Mouse (Mus musculus) myocyte (in vitro differentiated cells): ENCODE data around the gene Rrp1. TPM values are rescaled to one million over a fixed set of nuclear protein-coding genes. Genes with fewer than 3 reads are reported as not detected.
"Not testable (repeated sequence)": the region's sequence is repeated elsewhere in the genome, so short reads cannot be mapped to it uniquely, and the experiment has no call there.

Source experiments
- H3K27me3 ChIP-seq: one replicate; pipeline ENCODE4 v1.6.1; 2011; ENCODE audit not compliant: control insufficient read depth, insufficient read depth, insufficient read length
- H3K36me3 ChIP-seq: one replicate; pipeline ENCODE4 v1.6.1; 2011; ENCODE audit not compliant: control insufficient read depth, insufficient read depth
- H3K4me2 ChIP-seq: one replicate; pipeline ENCODE4 v1.6.1; 2011; ENCODE audit warnings: low read depth, control low read depth
- H3K4me3 ChIP-seq: one replicate; pipeline ENCODE4 v1.5.1; 2011; ENCODE audit warnings: mild to moderate bottlenecking, control low read depth, moderate library complexity
- H3K79me2 ChIP-seq: one replicate; pipeline ENCODE4 v1.6.1; 2011; ENCODE audit not compliant: control insufficient read depth, insufficient read depth
- H3ac ChIP-seq: one replicate; pipeline ENCODE4 v1.6.1; 2011; ENCODE audit not compliant: control insufficient read depth, insufficient read length
- CEBPB ChIP-seq: IDR thresholded peaks from 2 replicates; pipeline ENCODE4 v1.6.1; 2011; ENCODE audit warnings: mild to moderate bottlenecking, moderate library complexity; ENCODE audit not compliant: poor library complexity, insufficient read depth, severe bottlenecking
- E2F4 ChIP-seq: IDR thresholded peaks from one replicate; pipeline ENCODE4 v1.6.1; 2011; ENCODE audit warnings: mild to moderate bottlenecking, control low read depth, moderate library complexity; ENCODE audit not compliant: insufficient read depth
- MAX ChIP-seq: IDR thresholded peaks from one replicate; pipeline ENCODE4 v1.6.1; 2011; ENCODE audit warnings: low read depth, mild to moderate bottlenecking, control low read depth
- MYOD1 ChIP-seq, 3 experiments: IDR thresholded peaks; one replicate each; pipeline ENCODE4 v1.6.1; 2011; ENCODE audit warnings: control low read depth in 2 of 3, low read depth in 2 of 3, mild to moderate bottlenecking in 2 of 3, moderate library complexity in 1 of 3; ENCODE audit not compliant: insufficient read length in 2 of 3, control insufficient read depth in 1 of 3
- MYOG ChIP-seq, 3 experiments: IDR thresholded peaks; one replicate each; pipeline ENCODE4 v1.6.1; 2011; ENCODE audit warnings: control low read depth in 2 of 3, low read depth in 2 of 3, mild to moderate bottlenecking in 2 of 3; ENCODE audit not compliant: insufficient read length in 2 of 3, control insufficient read depth in 1 of 3, insufficient read depth in 1 of 3
- POLR2A ChIP-seq: IDR thresholded peaks from one replicate; pipeline ENCODE4 v1.6.1; 2011; ENCODE audit warnings: low read depth, mild to moderate bottlenecking, control low read depth, moderate library complexity; ENCODE audit not compliant: insufficient read length
- POLR2AphosphoS2 ChIP-seq: IDR thresholded peaks from one replicate; pipeline ENCODE4 v1.6.1; 2011; ENCODE audit warnings: low read depth, control low read depth; ENCODE audit not compliant: insufficient read length
- REST ChIP-seq: IDR thresholded peaks from one replicate; pipeline ENCODE4 v1.6.1; 2011; ENCODE audit warnings: mild to moderate bottlenecking, control low read depth, moderate library complexity; ENCODE audit not compliant: insufficient read depth, insufficient read length
- SRF ChIP-seq: IDR thresholded peaks from one replicate; pipeline ENCODE4 v1.6.1; 2011; ENCODE audit warnings: low read depth; ENCODE audit not compliant: control insufficient read depth, insufficient read length
- TCF12 ChIP-seq: IDR thresholded peaks from one replicate; pipeline ENCODE4 v1.6.1; 2011; ENCODE audit warnings: mild to moderate bottlenecking, control low read depth; ENCODE audit not compliant: poor library complexity, insufficient read depth, severe bottlenecking
- TCF3 ChIP-seq: IDR thresholded peaks from one replicate; pipeline ENCODE4 v1.6.1; 2011; ENCODE audit warnings: low read depth, control low read depth; ENCODE audit not compliant: insufficient read length
- USF1 ChIP-seq: IDR thresholded peaks from one replicate; pipeline ENCODE4 v1.6.1; 2011; ENCODE audit warnings: low read depth, mild to moderate bottlenecking, control low read depth, moderate library complexity
- polyA plus RNA-seq: library from polyadenylated mRNA; unstranded; fragments of >200 nt; fragmentation: generic; extraction: Trizol; gene quantifications from one replicate; pipeline ENCODE4 v1.2.1, GENCODE M21; 2012; ENCODE audit warnings: missing spikeins

The Rrp1 gene
- polyA plus RNA-seq, 1 experiment, result 180 TPM

GRCm38 (mm10) chr10:78418791-78419190 is 5.9 kb upstream of the Rrp1 start:
- no peaks in the 10 kb centered on the region for H3K27me3 ChIP-seq
- H3ac ChIP-seq, result no peak overlapping the region
- H3K4me3 ChIP-seq, result no peak overlapping the region
- TF ChIP-seq MAX (no peak), TCF3 (no peak), POLR2A (no peak), CEBPB (no peak), USF1 (no peak), E2F4 (no peak), REST (no peak), TCF12 (no peak), POLR2AphosphoS2 (no peak), MYOD1 (IDR thresholded peaks at IDR 0.05; ENCODE audit: control insufficient read depth in 1 of 3, insufficient read length in 2 of 3, low read depth in 2 of 3) (no peak), SRF (no peak), MYOG (IDR thresholded peaks at IDR 0.05; ENCODE audit: control insufficient read depth in 1 of 3, insufficient read depth in 1 of 3, insufficient read length in 2 of 3, low read depth in 2 of 3) (no peak)
- H3K4me2 ChIP-seq, result no peak overlapping the region
- H3K36me3 ChIP-seq, result no peaks in the 10 kb centered on the region
- H3K79me2 ChIP-seq, result no peaks in the 10 kb centered on the region

- H3ac ChIP-seq, result no peak overlapping the region
- H3K4me3 ChIP-seq, result no peak overlapping the region
Observed at GRCm38 (mm10) chr10:78417888-78418287, 5.0 kb upstream of the Rrp1 start.

GRCm38 (mm10) chr10:78414936-78415335 is 2.1 kb upstream of the Rrp1 start:
- not testable (repeated sequence) for H3K4me2 ChIP-seq, H3K4me3 ChIP-seq, H3K36me3 ChIP-seq, H3K27me3 ChIP-seq, H3ac ChIP-seq
- peaks cover 23% of the 10 kb centered on the region for H3K79me2 ChIP-seq

More at GRCm38 (mm10) chr10:78417888-78418287, 5.0 kb upstream of the Rrp1 start:
- H3K4me2 ChIP-seq, result no peak overlapping the region
- TF ChIP-seq E2F4, result no peak
- no peak for TF ChIP-seq MYOG (IDR thresholded peaks at IDR 0.05; ENCODE audit: control insufficient read depth in 1 of 3, insufficient read depth in 1 of 3, insufficient read length in 2 of 3, low read depth in 2 of 3)
- no peak for TF ChIP-seq REST
- no peak for TF ChIP-seq CEBPB
- TF ChIP-seq TCF12, result no peak
- TF ChIP-seq TCF3, result no peak
- no peaks in the 10 kb centered on the region for H3K36me3 ChIP-seq
- H3K27me3 ChIP-seq, result no peaks in the 10 kb centered on the region
- no peaks in the 10 kb centered on the region for H3K79me2 ChIP-seq

GRCm38 (mm10) chr10:78413152-78413520 is 293 bp upstream of the Rrp1 start:
- TF ChIP-seq MYOG (IDR thresholded peaks at IDR 0.05; ENCODE audit: control insufficient read depth in 1 of 3, insufficient read depth in 1 of 3, insufficient read length in 2 of 3, low read depth in 2 of 3) (no peak), REST (no peak), TCF3 (no peak), MYOD1 (IDR thresholded peaks at IDR 0.05; ENCODE audit: control insufficient read depth in 1 of 3, insufficient read length in 2 of 3, low read depth in 2 of 3) (no peak), E2F4 (no peak), CEBPB (no peak), TCF12 (no peak), MAX (no peak), SRF (no peak), USF1 (no peak), POLR2AphosphoS2 (no peak), POLR2A (no peak)
- H3K36me3 ChIP-seq, result peaks cover 5% of the 10 kb centered on the region
- peak overlapping the region; percentile 82 for H3K4me3 ChIP-seq
- H3ac ChIP-seq, result peak overlapping the region; percentile 15
- H3K27me3 ChIP-seq, result no peaks in the 10 kb centered on the region
- peak overlapping the region; percentile 63 for H3K4me2 ChIP-seq
- H3K79me2 ChIP-seq, result peaks cover 26% of the 10 kb centered on the region

- Histone ChIP-seq H3K4me2 (peak overlapping the region; percentile 98), H3K27me3 (no peaks in the 10 kb centered on the region), H3K36me3 (peaks cover 10% of the 10 kb centered on the region), H3ac (peak overlapping the region; percentile 15), H3K79me2 (peaks cover 26% of the 10 kb centered on the region), H3K4me3 (peak overlapping the region; percentile 82)
- TF ChIP-seq MAX (no peak), REST (no peak), TCF12 (no peak), E2F4 (no peak), SRF (no peak), USF1 (no peak), POLR2AphosphoS2 (no peak), MYOG (IDR thresholded peaks at IDR 0.05; ENCODE audit: control insufficient read depth in 1 of 3, insufficient read depth in 1 of 3, insufficient read length in 2 of 3, low read depth in 2 of 3) (no peak), MYOD1 (IDR thresholded peaks at IDR 0.05; ENCODE audit: control insufficient read depth in 1 of 3, insufficient read length in 2 of 3, low read depth in 2 of 3) (no peak), POLR2A (no peak), TCF3 (no peak), CEBPB (no peak)
Observed at GRCm38 (mm10) chr10:78411851-78412250, 992 bp downstream of the Rrp1 start.
